Mouse (Mus musculus): ENCODE measurements around the gene 2210016F16Rik. TPM values are rescaled to one million over a fixed set of nuclear protein-coding genes. Genes with fewer than 3 reads are reported as not detected.
"Not testable (repeated sequence)": the region's sequence is repeated elsewhere in the genome, so short reads cannot be mapped to it uniquely, and the experiment has no call there.

2210016F16Rik gene
- polyA plus RNA-seq, 1 experiment: 25.2 TPM

- DNase-seq: no peak
- WGBS: 82% methylated on average over 2 of the region's 2 CpGs
- Histone ChIP-seq H3K4me1 (ENCODE audit: control insufficient read depth, insufficient read depth, low read length) (no peaks in the 10 kb centered on the region), H3K36me3 (ENCODE audit: control insufficient read depth, insufficient read depth, low read length) (no peaks in the 10 kb centered on the region), H3K27me3 (replicated peaks; ENCODE audit: control insufficient read depth, insufficient read depth, low read length) (no peaks in the 10 kb centered on the region), H3K4me3 (ENCODE audit: insufficient read depth, low read depth, low read length) (no peak overlapping the region), H3K27ac (ENCODE audit: insufficient read depth, low read depth, low read length) (no peak overlapping the region)
- TF ChIP-seq CTCF (conservative IDR thresholded peaks at IDR 0.05; ENCODE audit: insufficient read depth, insufficient read length, low read depth, low read length) (no peak), POLR2A (IDR thresholded peaks at IDR 0.05; ENCODE audit: low read depth, low read length) (no peak)
Observed at GRCm38 (mm10) chr13:58373153-58373470, 11.9 kb downstream of the 2210016F16Rik start.

GRCm38 (mm10) chr13:58372278-58373152 lies 12.5 kb downstream of the 2210016F16Rik start:
- no peak for DNase-seq
- Histone ChIP-seq H3K4me3 (ENCODE audit: insufficient read depth, low read depth, low read length) (no peak overlapping the region), H3K27me3 (replicated peaks; ENCODE audit: control insufficient read depth, insufficient read depth, low read length) (no peaks in the 10 kb centered on the region), H3K27ac (ENCODE audit: insufficient read depth, low read depth, low read length) (no peak overlapping the region), H3K4me1 (ENCODE audit: control insufficient read depth, insufficient read depth, low read length) (no peaks in the 10 kb centered on the region), H3K36me3 (ENCODE audit: control insufficient read depth, insufficient read depth, low read length) (no peaks in the 10 kb centered on the region)
- 81% methylated on average over 5 of the region's 5 CpGs for WGBS
- no peak for TF ChIP-seq CTCF (conservative IDR thresholded peaks at IDR 0.05; ENCODE audit: insufficient read depth, insufficient read length, low read depth, low read length)
- no peak for TF ChIP-seq POLR2A (IDR thresholded peaks at IDR 0.05; ENCODE audit: low read depth, low read length)

GRCm38 (mm10) chr13:58368835-58369234 lies 16.2 kb downstream of the 2210016F16Rik start:
- no peak overlapping the region for H3K4me3 ChIP-seq (ENCODE audit: insufficient read depth, low read depth, low read length)
- 76% methylated on average over 4 of the region's 4 CpGs for WGBS
- H3K4me1 ChIP-seq (ENCODE audit: control insufficient read depth, insufficient read depth, low read length): no peaks in the 10 kb centered on the region
- no peaks in the 10 kb centered on the region for H3K27me3 ChIP-seq (replicated peaks; ENCODE audit: control insufficient read depth, insufficient read depth, low read length)
- no peak for TF ChIP-seq POLR2A (IDR thresholded peaks at IDR 0.05; ENCODE audit: low read depth, low read length)
- TF ChIP-seq CTCF (conservative IDR thresholded peaks at IDR 0.05; ENCODE audit: insufficient read depth, insufficient read length, low read depth, low read length): no peak
- no peaks in the 10 kb centered on the region for H3K36me3 ChIP-seq (ENCODE audit: control insufficient read depth, insufficient read depth, low read length)
- no peak overlapping the region for H3K27ac ChIP-seq (ENCODE audit: insufficient read depth, low read depth, low read length)
- DNase-seq: no peak

GRCm38 (mm10) chr13:58367641-58368040 lies 17.4 kb downstream of the 2210016F16Rik start:
- 82% methylated on average over 1 of the region's 1 CpGs for WGBS
- H3K27me3 ChIP-seq (replicated peaks; ENCODE audit: control insufficient read depth, insufficient read depth, low read length): no peaks in the 10 kb centered on the region
- H3K27ac ChIP-seq (ENCODE audit: insufficient read depth, low read depth, low read length): no peak overlapping the region
- no peak for DNase-seq
- no peaks in the 10 kb centered on the region for H3K4me1 ChIP-seq (ENCODE audit: control insufficient read depth, insufficient read depth, low read length)
- TF ChIP-seq CTCF (conservative IDR thresholded peaks at IDR 0.05; ENCODE audit: insufficient read depth, insufficient read length, low read depth, low read length): no peak
- no peak for TF ChIP-seq POLR2A (IDR thresholded peaks at IDR 0.05; ENCODE audit: low read depth, low read length)
- H3K36me3 ChIP-seq (ENCODE audit: control insufficient read depth, insufficient read depth, low read length): no peaks in the 10 kb centered on the region
- H3K4me3 ChIP-seq (ENCODE audit: insufficient read depth, low read depth, low read length): no peak overlapping the region

GRCm38 (mm10) chr13:58366373-58366772 lies 18.7 kb downstream of the 2210016F16Rik start:
- 89% methylated on average over 3 of the region's 3 CpGs for whole genome bisulfite sequencing
- DNase-seq: no peak

GRCm38 (mm10) chr13:58365179-58365578 lies 19.8 kb downstream of the 2210016F16Rik start:
- not testable (repeated sequence) for H3K4me1 ChIP-seq (ENCODE audit: control insufficient read depth, insufficient read depth, low read length); H3K4me3 ChIP-seq (ENCODE audit: insufficient read depth, low read depth, low read length); H3K36me3 ChIP-seq (ENCODE audit: control insufficient read depth, insufficient read depth, low read length); H3K27me3 ChIP-seq (replicated peaks; ENCODE audit: control insufficient read depth, insufficient read depth, low read length)
- H3K27ac ChIP-seq (ENCODE audit: insufficient read depth, low read depth, low read length): peak overlapping the region; percentile 70; the same call in 1 of the 2 replicates
- WGBS: 42% methylated on average over 8 of the region's 8 CpGs
- peak; percentile 20 for DNase-seq

More at GRCm38 (mm10) chr13:58366373-58366772, 18.7 kb downstream of the 2210016F16Rik start:
- TF ChIP-seq POLR2A (IDR thresholded peaks at IDR 0.05; ENCODE audit: low read depth, low read length): no peak
- TF ChIP-seq CTCF (conservative IDR thresholded peaks at IDR 0.05; ENCODE audit: insufficient read depth, insufficient read length, low read depth, low read length): no peak
- H3K4me1 ChIP-seq (ENCODE audit: control insufficient read depth, insufficient read depth, low read length): no peaks in the 10 kb centered on the region
- H3K27me3 ChIP-seq (replicated peaks; ENCODE audit: control insufficient read depth, insufficient read depth, low read length): no peaks in the 10 kb centered on the region
- H3K36me3 ChIP-seq (ENCODE audit: control insufficient read depth, insufficient read depth, low read length): no peaks in the 10 kb centered on the region
- no peak overlapping the region for H3K4me3 ChIP-seq (ENCODE audit: insufficient read depth, low read depth, low read length)
- H3K27ac ChIP-seq (ENCODE audit: insufficient read depth, low read depth, low read length): no peak overlapping the region

- H3K36me3 ChIP-seq (ENCODE audit: control insufficient read depth, insufficient read depth, low read length): no peaks in the 10 kb centered on the region
- peak; percentile 73 for DNase-seq
- H3K4me1 ChIP-seq (ENCODE audit: control insufficient read depth, insufficient read depth, low read length): no peaks in the 10 kb centered on the region
- WGBS: 47% methylated on average over 8 of the region's 8 CpGs
- TF ChIP-seq CTCF (conservative IDR thresholded peaks at IDR 0.05; ENCODE audit: insufficient read depth, insufficient read length, low read depth, low read length) (no peak), POLR2A (IDR thresholded peaks at IDR 0.05; ENCODE audit: low read depth, low read length) (no peak)
- no peak overlapping the region for H3K4me3 ChIP-seq (ENCODE audit: insufficient read depth, low read depth, low read length)
- peak overlapping the region; percentile 70; the same call in 1 of the 2 replicates for H3K27ac ChIP-seq (ENCODE audit: insufficient read depth, low read depth, low read length)
- H3K27me3 ChIP-seq (replicated peaks; ENCODE audit: control insufficient read depth, insufficient read depth, low read length): no peaks in the 10 kb centered on the region
Observed at GRCm38 (mm10) chr13:58364353-58365175, 20.5 kb downstream of the 2210016F16Rik start.

All from kidney, adult 2 months (tissue).